Mouse (Mus musculus) CH12.LX (cell line): ENCODE results near the gene Fut4. TPM values are rescaled to one million over a fixed set of nuclear protein-coding genes. Genes with fewer than 3 reads are reported as not detected.

Experiments
- DNase-seq: peaks from one replicate; pipeline ENCODE4 v3.0.0-alpha.2; 2013; ENCODE audit errors: extremely low read depth
- H3K27ac ChIP-seq: 2 replicates; pipeline ENCODE4 v1.5.1; 2012; ENCODE audit warnings: low read depth, mild to moderate bottlenecking, control low read depth, moderate library complexity; ENCODE audit not compliant: insufficient read depth
- H3K27me3 ChIP-seq: replicated peaks from 2 replicates; pipeline ENCODE3; 2012; ENCODE audit warnings: inconsistent platforms
- H3K36me3 ChIP-seq, 2 experiments: replicated peaks in 1 of 2; 2 replicates each; pipeline versions ENCODE3 to v1.6.1; 2012; ENCODE audit warnings: inconsistent platforms in 1 of 2, low read length in 1 of 2, mild to moderate bottlenecking in 1 of 2, mixed read lengths in 1 of 2, moderate library complexity in 1 of 2; ENCODE audit not compliant: control insufficient read depth in 1 of 2, insufficient read depth in 1 of 2
- H3K4me1 ChIP-seq, 2 experiments: 2 replicates each; pipeline ENCODE4 v1.6.1; 2012; ENCODE audit warnings: inconsistent platforms in 1 of 2, moderate library complexity in 1 of 2; ENCODE audit not compliant: insufficient read depth in 2 of 2, control insufficient read depth in 1 of 2
- H3K4me2 ChIP-seq: 2 replicates; pipeline ENCODE4 v1.6.1; 2012; ENCODE audit warnings: low read depth, mild to moderate bottlenecking, control low read depth; ENCODE audit not compliant: poor library complexity, insufficient read depth, severe bottlenecking
- H3K4me3 ChIP-seq, 3 experiments: fragments of 150-350 bp in 1 of 3; sonication (generic) in 1 of 3; replicated peaks in 1 of 3; 2 replicates each; pipeline versions ENCODE3 to v1.5.1; 2011 to 2012; ENCODE audit warnings: low read depth in 2 of 3, low read length in 2 of 3, mild to moderate bottlenecking in 2 of 3, moderate library complexity in 2 of 3, control low read depth in 1 of 3, improper control_type of control experiment in 1 of 3, inconsistent platforms in 1 of 3, mixed read lengths in 1 of 3; ENCODE audit not compliant: poor library complexity in 1 of 3
- H3K79me2 ChIP-seq: replicated peaks from 2 replicates; pipeline ENCODE4 v1.6.1; 2012; ENCODE audit warnings: mild to moderate bottlenecking, moderate library complexity; ENCODE audit not compliant: control insufficient read depth, poor library complexity, insufficient read depth, severe bottlenecking; ENCODE audit errors: extremely low read depth
- H3K9ac ChIP-seq: 2 replicates; pipeline ENCODE4 v1.6.1; 2012; ENCODE audit warnings: low read depth, mild to moderate bottlenecking, control low read depth, moderate library complexity; ENCODE audit not compliant: insufficient read depth
- H3K9me3 ChIP-seq: replicated peaks from 2 replicates; pipeline ENCODE3; 2012; ENCODE audit warnings: low read length, inconsistent platforms, mixed read lengths
- E2F4 ChIP-seq: IDR thresholded peaks from 2 replicates; pipeline ENCODE4 v1.6.1; 2011; ENCODE audit warnings: low read depth, low read length, improper control_type of control experiment; ENCODE audit not compliant: insufficient replicate concordance
- EP300 ChIP-seq: IDR thresholded peaks from 2 replicates; pipeline ENCODE4 v1.6.1; 2011; ENCODE audit warnings: low read length, improper control_type of control experiment
- HCFC1 ChIP-seq: IDR thresholded peaks from 2 replicates; pipeline ENCODE4 v1.6.1; 2012; ENCODE audit warnings: low read depth, mild to moderate bottlenecking, inconsistent platforms, low read length, improper control_type of control experiment
- MAFK ChIP-seq: IDR thresholded peaks from 2 replicates; pipeline ENCODE4 v1.6.1; 2011; ENCODE audit warnings: low read length, improper control_type of control experiment; ENCODE audit not compliant: insufficient replicate concordance
- MAX ChIP-seq: IDR thresholded peaks from 2 replicates; pipeline ENCODE4 v1.6.1; 2011; ENCODE audit warnings: low read length, improper control_type of control experiment
- MXI1 ChIP-seq: IDR thresholded peaks from 2 replicates; pipeline ENCODE4 v1.6.1; 2011; ENCODE audit warnings: mild to moderate bottlenecking, low read depth, low read length, improper control_type of control experiment
- PAX5 ChIP-seq: IDR thresholded peaks from 2 replicates; pipeline ENCODE4 v1.6.1; 2012; ENCODE audit warnings: low read length, inconsistent platforms, mixed read lengths
- POLR2A ChIP-seq: IDR thresholded peaks from 2 replicates; pipeline ENCODE4 v1.6.1; 2011; ENCODE audit warnings: low read depth, mild to moderate bottlenecking, improper control_type of control experiment, low read length
- RCOR1 ChIP-seq: conservative IDR thresholded peaks from 2 replicates; pipeline ENCODE4 v1.6.1; 2012; ENCODE audit warnings: low read depth, mild to moderate bottlenecking, inconsistent platforms, low read length, improper control_type of control experiment
- SIN3A ChIP-seq: IDR thresholded peaks from 2 replicates; pipeline ENCODE4 v1.6.1; 2012; ENCODE audit warnings: low read length, improper control_type of control experiment, inconsistent platforms
- dilution Hi-C: fragments of 300-500 bp; cut with MboI; formaldehyde crosslinking; loops from 2 replicates; pipeline ENCODE4 v1.14.3; 2020; ENCODE audit warnings: low sequenced_read_pairs; ENCODE audit not compliant: extremely low pct_unique_long_range_greater_than_20kb, extremely low pct_ligation_motif_present
- in situ Hi-C: fragments of 300-500 bp; cut with MboI; formaldehyde crosslinking; loops from 3 replicates; pipeline ENCODE4 v1.14.3; 2019; ENCODE audit warnings: low sequenced_read_pairs, low pct_ligation_motif_present, low pct_unique_long_range_greater_than_20kb, mixed read lengths
- polyA plus RNA-seq: library from polyadenylated mRNA; unstranded; fragments of >175 nt; gene quantifications from 2 replicates; pipeline ENCODE4 v1.2.1, GENCODE M21; 2012; ENCODE audit warnings: low read depth; ENCODE audit not compliant: insufficient read length
- total RNA-seq, 2 experiments: library from RNA; depleted of rRNA; stranded (reverse); fragments of 300-350 nt in 1 of 2; fragments of >200 nt in 1 of 2; gene quantifications; 2 replicates each; pipeline ENCODE4 v1.2.3; 2012 to 2014

Fut4 gene
- total and polyA plus RNA-seq, 3 experiments: not detected

- H3K27ac ChIP-seq: no peak overlapping the region
- no peaks in the 10 kb centered on the region for H3K79me2 ChIP-seq
- H3K4me1 ChIP-seq: peaks cover 4 to 17% of the 10 kb centered on the region in 2 experiments
- no peak overlapping the region for H3K4me3 ChIP-seq
- H3K36me3 ChIP-seq: no peaks in the 10 kb centered on the region
- peak; percentile 80 for TF ChIP-seq MAFK
- TF ChIP-seq E2F4: no peak
- dilution Hi-C loops (no loop called here), in situ Hi-C loops (no loop called here)
- no peaks in the 10 kb centered on the region for H3K9me3 ChIP-seq
- DNase-seq: no peak
- no peak overlapping the region for H3K9ac ChIP-seq
- no peak overlapping the region for H3K4me2 ChIP-seq
- H3K27me3 ChIP-seq: no peaks in the 10 kb centered on the region
Observed at GRCm38 (mm10) chr9:14721610-14722009, 30.6 kb downstream of the Fut4 start.

GRCm38 (mm10) chr9:14720384-14720783 lies 31.8 kb downstream of the Fut4 start:
- no peak for TF ChIP-seq MXI1
- H3K4me3 ChIP-seq: no peak overlapping the region
- no peak overlapping the region for H3K4me2 ChIP-seq
- H3K9me3 ChIP-seq: no peaks in the 10 kb centered on the region
- in situ Hi-C loops: no loop called here
- no peaks in the 10 kb centered on the region for H3K27me3 ChIP-seq
- no peak for DNase-seq
- no peaks in the 10 kb centered on the region for H3K79me2 ChIP-seq
- H3K36me3 ChIP-seq: no peaks in the 10 kb centered on the region
- no peak overlapping the region for H3K27ac ChIP-seq
- H3K4me1 ChIP-seq: peaks cover 5 to 14% of the 10 kb centered on the region in 2 experiments
- H3K9ac ChIP-seq: no peak overlapping the region
- dilution Hi-C loops: no loop called here

- TF ChIP-seq MAX (no peak), RCOR1 (no peak), E2F4 (no peak), SIN3A (no peak), EP300 (no peak), PAX5 (no peak), HCFC1 (no peak), POLR2A (no peak)
- TF ChIP-seq, all 38 proteins: peak for 0
- Histone ChIP-seq H3K27me3 (no peaks in the 10 kb centered on the region), H3K4me2 (0 out of 2 replicates have a peak overlapping the region, but pooled peaks have one; percentile 1), H3K36me3 (no peaks in the 10 kb centered on the region), H3K4me3 (no peak overlapping the region), H3K79me2 (no peaks in the 10 kb centered on the region), H3K9me3 (no peaks in the 10 kb centered on the region), H3K27ac (no peak overlapping the region), H3K4me1 (peaks cover 6% of the 10 kb centered on the region in 2 experiments; a peak in 3 of 4 replicates), H3K9ac (no peak overlapping the region)
- DNase-seq: no peak
- dilution Hi-C loops (no loop called here), in situ Hi-C loops (no loop called here)
Observed at GRCm38 (mm10) chr9:14718332-14718691, 33.9 kb downstream of the Fut4 start.
